Mouse (Mus musculus): ENCODE data around the gene H1f0.

The H1f0 gene

DNA sequence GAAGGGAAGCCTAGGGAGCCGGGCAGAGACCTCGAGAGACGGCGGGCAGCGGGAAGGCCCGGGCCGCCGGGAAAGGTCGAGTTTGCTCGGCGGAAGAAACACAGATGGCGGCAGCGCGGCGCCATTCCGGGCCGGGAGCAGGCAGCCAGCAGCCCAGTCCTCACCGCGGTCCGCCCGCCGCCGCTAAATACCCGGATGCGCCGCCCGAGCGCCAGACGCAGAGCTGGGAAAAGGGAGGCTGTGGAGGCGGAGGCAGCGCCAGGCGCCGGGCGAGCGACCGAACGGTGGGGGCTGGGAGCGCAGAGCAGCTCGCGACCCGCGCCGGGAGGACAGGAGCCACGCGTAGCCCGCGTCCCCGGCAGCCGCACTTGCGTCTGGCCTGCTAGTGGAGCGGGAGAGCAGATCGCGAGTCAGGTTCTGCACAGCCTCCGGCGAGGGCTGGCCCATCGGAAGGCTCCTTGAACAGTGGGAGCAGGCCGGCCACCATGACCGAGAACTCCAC, at the start of gene H1f0:
TSS of gene H1f0 (plus strand) at position 214 of the 502 bp plus-strand sequence.
- peak; percentile 95 for DNase-seq

DNA sequence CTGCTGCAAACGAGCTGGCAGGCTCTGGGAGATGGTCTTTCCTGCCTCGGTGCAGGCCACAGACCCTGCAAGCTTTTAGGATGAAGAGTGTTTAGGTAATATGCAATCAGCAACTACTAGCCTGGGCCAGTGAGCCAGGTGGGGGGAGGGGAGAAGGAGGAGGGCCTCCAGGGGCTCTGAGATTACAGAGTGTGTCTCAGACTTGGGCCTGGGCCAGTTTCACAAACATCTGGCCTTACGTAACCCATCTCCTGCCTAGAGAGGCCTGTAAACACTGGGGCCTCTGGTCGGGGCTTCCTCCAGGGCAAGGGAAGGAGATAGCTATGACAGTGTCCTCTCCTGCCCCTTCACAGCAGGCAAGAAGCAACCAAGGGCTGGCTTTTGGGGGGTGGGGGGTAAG, 49.4 kb upstream of the H1f0 start:
- peak; percentile 55 for DNase-seq

DNA sequence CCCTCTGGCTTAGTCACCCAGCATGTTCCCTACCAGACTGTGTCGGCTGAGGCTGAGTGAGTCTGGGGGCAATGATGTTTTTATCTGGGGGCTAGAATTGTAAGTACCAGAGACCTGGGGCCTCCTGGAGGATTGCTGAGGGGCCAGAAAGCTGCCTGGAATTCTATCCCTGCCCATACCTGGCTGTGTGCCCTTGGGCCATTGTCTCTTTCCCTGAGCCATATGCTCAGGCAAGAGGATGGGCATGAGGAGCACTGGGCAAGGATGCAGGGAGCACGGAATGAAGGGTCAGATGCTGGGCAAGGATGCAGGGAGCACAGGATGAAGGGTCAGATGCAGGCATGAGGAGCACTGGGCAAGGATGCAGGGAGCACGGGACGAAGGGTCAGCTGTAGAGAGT, 48.2 kb upstream of the H1f0 start:
- peak; percentile 68 for DNase-seq

DNA sequence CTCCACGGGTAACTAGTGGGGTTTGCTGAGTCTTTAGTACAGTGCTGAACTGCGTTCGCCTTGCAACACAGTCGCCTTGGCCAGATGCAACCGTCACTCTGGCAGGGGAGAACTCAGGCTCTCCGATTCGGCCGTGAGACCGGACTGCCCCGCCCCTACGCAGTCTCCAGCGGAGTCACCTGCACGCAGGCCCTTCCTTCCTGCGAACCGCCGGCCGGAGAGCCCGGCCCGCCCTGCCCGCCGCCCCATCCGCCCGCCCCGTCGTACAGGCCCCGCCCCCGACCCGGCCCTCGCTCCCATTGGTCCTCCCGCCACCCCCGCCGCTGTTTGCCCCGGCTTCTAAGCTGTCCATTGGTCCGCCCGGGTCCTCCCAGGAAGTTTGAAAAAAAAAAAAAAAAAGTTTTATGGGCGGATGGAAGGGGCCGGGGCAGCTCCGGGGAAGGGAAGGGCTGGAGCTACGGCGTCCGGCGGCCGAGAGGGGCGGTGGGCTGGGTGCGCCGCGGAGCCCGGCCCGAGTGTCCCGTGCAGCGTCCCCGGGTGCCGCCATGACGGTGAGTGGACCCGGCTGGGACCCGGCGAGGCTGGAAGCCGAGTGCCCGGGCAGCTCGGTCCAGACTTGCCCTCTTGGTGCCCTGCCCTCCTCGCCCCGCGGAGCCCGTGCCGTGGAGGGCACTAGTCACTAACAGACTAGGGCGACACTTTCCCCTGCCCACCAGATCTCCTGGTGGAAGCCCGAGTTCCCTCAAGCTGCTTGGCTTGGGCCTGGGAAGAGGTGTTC, 45.4 kb upstream of the H1f0 start:
- peak; percentile 87 for DNase-seq

DNA sequence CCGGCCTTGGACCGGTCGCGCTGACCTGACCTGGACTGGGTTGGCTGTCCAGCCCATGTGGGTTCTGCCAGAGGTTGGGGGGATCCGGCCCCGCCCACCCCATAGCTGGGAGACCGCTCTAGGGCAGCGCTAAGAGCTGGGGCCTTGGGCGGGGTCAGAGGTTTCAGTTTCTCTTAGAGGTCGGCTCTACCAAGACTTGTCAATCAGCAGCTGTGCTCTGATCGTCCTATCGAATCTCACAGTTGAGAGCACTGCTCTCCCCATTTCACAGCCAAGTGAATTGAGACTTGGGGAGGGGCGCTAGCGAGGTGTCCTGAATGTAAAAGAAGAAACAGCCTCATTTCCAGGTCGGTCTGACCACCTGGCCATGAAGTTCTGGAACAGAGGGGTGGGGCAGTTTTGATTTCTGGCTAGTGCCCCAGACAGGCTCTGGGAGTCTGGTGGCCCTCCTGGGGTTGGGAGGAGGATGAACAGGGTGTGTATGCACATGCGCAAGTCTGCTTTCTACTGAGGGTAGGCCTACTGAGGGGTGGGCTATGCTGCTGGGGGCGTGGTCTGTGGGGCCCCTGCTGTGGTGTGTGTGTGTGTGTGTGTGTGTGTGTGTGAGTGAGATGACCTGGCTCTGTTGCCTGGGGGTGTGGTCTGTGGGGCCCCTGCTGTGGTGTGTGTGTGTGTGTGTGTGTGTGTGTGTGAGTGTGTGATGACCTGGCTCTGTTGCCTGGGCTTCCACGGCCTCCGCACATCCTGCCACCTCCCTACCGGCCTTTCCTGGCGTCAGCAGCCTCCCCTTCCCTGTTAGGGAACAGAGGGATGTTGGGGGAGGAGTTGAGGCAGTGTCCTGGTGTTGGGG, 44.6 kb upstream of the H1f0 start:
- peak; percentile 66 for DNase-seq

DNA sequence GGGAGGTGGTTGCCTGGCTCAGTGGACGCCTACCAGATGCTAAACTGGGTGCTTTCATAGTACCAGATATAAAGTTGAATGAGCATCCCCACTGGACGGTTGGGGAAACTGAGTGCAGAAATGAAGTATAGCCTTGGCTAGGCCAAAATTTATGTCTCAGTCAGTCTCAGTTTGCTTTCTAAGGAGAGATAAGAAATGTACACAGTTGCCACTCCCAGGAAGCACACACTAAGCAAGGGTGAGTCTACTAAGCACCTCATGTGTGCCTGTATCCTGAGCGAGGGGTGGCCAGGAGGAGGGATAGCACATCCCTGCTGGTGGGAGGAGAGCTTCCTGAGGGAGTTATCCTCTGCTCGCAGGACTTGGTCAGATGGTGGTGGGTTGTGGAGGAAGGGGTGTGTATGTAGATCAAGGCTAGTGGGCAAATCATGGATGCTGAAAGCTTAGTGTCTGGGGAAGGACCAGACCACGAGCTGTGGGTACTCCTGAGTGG, 43.9 kb upstream of the H1f0 start:
- no peak for DNase-seq

DNA sequence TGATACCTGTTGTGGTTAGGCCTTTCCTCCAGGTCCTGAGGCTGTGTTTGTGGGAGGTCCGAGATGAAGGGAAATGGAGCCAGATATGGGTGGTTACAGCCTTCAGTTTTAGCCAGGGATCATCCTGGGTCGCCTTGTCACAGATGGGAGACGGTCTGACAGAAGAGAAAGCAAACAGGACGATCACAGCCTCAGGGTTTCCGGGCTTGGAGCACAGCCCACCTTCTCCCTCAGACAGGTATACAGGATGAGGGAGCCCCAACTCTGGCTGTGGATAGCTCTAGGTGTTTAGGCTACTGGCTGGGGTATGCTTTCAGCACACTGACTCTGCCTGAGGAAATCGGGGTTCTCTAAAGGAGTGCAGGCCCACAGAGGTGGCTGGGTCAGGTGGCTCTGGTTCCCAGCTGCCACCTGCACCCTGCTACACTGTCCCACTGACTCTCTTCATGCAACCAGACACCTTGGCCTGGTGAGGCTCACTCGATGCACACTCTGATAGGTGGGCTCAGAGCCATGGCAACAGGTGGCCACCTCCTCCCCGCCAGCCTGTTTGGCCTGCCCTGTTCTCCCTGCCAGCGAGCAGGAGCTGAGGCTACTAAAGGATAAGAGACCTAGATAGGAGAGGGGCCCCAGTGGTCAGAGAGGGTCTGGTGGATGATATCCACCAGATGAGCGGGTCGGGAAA, 41.6 kb upstream of the H1f0 start:
- DNase-seq, result peak; percentile 87

DNA sequence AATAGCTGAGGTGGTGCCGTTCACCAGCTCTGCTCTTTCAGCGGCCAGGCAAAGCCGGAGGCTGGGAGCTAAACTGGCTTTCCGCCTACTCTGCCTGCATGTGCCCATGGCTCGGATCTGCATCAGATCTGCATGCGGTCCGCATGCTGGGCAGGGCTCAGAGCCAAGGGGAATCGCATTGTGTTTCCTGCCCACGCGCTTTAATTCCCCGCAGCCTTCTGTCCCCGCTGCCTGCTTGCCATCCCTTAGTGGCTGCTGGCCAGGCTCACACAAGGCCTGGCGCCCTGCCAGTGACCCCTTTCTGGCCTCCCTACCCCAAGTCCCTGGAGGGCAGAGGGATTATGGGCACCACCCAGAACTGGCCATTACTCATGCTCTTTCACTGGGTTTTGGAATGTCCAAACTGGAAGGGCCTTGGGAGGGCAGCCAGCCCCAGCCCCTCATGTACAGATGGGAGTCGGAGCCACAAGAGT, 39.7 kb upstream of the H1f0 start:
- peak; percentile 99 for DNase-seq

DNA sequence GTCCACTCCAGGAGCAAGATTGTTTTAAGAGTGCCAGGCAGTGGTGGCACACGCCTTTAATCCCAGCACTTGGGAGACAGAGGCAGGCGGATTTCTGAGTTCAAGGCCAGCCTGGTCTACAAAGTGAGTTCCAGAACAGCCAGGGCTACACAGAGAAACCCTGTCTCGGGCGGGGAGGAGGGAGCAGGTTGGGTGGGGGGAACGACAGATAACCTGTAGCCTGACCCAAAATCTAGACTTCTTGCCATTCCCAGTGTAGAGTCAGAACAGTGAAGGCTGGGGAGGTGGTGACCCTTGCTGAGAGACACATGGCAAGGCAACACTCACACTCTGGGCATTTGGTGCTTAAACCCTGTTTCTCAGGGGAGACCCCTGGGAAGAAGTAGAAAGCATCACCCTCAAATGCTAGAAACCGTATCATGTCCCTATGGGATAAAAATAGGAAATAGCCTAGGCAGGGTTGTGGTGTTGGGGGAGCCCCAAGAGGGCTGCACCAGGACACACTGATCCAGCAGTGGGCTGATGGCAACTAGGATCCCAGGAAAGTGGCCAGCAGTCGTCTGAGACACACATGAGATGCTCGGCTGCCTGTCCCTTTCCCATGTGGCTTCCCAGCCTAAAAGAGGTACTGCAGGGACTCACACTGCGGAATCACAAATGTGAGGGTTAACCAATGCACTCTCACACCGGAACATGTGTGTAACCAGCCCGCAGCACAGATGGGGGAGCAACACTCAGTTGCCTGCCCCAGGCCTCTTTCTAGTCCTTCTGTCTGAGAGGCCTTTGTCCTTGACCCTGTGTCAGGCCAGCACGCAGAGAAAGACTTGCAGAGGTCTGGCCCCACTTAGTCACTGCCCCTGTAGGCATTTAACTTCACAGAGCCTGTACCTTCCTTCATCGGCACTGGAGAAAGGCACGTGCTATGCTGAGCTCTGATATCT, 38.8 kb upstream of the H1f0 start:
- DNase-seq, result peak; percentile 63

DNA sequence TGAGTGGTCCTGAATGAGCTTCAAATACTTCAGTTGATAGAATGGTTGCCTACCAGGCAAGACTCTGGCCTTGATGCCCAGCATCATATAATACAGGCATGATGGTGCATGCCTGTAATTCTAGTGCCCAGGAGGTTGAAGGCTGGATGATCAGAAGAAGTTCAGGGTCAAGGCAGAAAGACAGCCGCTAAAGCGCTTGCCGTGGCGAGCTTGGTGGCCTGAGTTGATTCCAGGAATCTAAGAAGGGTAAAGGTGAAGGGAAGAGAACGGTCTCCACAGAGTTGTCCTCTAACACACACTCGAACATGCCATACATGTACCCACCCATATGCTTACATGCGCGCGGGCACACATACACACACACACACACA, 38.2 kb upstream of the H1f0 start:
- DNase-seq, result no peak

DNA sequence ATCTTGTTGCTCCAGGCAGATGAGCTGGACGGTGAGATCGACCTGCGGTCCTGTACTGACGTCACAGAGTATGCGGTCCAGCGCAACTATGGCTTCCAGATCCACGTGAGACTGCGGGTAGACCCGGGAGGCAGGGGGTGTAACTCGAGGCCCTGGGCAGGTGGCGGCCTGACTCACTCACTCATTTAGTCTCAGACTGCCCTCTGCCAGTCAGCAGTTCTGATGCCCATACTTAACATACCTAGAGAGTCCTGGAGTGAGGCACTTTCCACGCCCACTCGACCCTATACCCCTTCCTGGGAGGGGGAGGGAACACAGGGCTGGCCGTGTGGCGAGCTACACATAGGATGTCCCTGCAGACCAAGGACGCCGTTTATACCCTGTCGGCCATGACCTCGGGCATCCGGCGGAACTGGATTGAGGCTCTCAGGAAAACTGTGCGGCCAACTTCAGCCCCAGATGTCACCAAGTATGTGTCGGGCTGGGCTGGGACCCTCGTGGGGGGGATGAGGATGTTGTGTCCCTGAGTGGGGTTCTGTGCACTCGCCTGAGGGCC, 37.2 kb upstream of the H1f0 start:
- DNase-seq, result peak; percentile 56

DNA sequence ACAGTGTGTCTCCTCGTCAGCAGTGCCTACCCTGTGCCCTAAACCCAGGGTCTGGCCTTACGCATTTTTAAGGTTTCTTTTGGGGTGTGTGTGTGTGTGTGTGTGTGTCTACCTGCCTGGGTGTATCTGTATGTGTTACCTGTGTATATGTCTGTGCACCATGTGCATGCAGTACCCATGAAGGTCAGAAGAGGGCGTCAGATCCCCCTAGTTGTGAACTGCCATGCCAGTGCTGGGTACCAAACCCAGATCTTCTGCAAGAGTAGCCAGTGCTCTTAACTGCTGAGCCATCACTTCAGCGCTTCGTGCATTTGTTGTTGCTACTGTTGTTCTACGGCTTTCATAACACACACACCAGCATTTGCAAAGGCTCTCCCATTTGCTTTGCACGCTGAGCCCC, 36.0 kb upstream of the H1f0 start:
- peak; percentile 45 for DNase-seq

DNA sequence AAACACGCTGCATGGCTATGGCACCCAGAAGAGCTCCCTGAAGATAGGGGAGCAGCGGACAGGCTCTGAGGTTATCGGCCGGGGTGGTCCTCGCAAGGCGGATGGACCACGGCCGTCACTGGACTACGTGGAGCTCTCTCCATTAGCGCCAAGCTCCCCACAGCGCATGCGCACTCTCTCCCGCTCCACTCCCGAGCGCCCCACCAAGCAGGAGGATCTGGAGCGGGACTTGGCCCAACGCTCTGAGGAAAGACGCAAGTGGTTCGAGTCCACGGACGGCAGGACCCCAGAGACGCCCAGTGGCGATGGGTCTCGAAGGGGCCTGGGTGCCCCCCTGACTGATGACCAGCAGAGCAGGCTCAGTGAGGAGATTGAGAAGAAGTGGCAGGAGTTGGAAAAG, 35.3 kb upstream of the H1f0 start:
- DNase-seq, result no peak

DNA sequence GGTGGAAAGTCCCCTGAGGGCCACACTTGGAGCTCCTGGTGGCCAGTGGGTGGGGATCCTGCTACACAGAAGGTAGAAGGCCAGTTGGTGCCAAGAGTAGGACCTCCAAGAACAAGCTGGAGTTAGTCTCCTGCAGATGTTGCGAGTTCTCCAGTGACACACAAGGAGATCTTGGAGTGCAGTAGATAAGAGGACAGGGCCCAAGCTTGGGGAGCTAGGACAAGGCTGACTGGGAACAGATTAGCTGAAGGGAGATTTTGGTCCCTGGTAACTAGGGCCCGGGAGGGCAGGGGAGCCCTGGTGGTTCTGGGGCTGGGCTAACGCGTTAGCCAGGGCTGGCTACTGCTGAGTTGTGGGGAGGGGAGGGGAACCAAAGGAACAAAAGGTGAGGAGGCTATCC, 32.3 kb upstream of the H1f0 start:
- DNase-seq, result no peak

DNA sequence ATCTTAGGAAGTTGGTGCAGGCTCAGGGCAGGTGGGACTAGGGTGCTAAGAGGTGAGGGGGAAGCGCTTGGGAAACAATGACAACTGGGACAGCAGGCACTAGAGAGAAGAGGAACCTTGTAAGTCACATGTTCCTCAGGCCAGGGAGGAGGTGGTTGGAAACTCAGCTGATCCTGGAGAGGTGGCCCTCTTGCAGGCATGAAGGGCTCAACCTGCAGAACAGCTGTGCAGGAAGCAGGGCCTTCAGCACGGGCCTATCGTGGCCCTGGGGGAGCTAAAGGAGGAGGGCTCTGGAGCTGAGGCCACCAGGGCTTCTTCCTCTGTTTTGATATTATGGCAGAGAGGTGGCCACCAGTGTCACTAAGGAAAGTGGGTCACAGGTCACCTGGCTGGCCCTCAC, 31.6 kb upstream of the H1f0 start:
- no peak for DNase-seq

DNA sequence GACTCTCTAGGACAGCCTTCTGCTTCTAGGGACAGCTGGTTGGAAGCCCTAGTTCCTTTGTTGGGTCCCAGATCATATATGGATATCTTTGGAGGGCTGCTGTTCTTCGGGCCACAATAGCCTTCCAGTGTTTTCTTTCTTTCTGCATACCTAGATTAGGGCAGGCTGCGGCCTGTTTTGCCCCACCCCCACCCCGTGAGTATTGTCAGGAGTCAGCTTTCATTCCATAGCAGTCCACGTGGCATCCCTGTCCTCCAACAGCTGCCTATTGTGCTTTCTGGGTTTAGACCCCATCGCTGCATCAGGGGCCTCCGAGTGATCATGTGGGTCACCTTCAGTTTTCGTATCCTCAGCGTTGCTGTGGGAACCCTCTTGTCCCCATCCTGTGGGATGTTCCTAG, 29.9 kb upstream of the H1f0 start:
- no peak for DNase-seq

DNA sequence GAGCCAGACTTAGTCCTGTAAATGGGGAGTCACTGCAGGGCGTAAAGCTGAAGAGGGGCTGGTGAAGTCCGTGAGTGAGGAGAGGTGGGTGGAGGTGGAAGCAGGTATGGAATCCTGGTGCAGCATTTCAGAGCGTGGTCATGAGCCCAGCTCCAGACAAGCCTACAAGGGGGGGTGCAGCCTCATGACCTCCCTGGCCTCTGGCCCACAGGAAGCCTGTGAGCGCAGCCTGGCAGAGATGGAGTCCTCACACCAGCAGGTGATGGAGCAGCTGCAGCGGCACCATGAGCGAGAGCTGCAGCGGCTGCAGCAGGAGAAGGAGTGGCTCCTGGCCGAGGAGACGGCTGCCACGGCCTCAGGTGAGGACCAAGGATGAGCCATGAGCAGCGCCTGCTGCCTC, 28.7 kb upstream of the H1f0 start:
- peak; percentile 68 for DNase-seq

DNA sequence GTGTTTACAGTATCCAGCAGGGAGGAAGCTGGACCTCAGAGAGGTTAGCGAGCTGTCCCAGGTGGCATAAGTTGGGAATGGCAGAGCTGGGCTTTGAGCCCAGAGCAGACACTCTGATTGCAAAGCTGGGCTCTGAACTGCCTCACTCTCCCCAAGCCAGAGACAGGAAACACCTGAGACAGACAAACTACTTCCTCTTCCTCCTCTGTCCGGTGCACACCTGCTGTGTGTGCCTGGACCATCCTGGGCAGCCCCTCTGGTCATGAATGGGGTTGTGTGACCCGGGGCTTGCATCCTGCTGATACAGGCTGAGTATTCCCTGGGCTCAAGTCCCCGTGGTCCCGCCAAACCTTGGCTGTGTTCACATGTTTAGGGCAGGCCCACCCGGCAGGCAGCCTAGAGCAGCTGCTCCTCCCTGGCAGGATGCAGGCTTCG, 27.9 kb upstream of the H1f0 start:
- DNase-seq, result peak; percentile 80

DNA sequence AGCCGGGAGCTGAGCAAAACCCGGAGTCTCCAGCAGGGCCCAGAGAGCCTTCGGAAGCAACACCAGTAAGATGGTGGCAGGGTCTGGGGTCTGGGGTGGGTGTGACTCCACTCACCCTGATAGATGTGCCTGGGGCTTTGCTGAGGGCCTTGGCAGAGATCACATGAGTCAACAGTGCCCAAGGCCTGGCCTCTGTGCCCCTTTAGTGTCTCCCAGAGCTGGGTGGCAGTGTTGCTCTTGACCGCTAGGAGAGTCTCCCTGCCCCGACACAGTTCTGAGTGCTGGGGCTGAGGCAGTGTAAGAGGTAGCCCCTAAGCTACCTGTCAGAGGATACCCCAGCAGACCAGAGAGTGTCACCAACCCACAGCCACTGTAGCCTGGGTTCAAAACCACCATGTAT, 26.7 kb upstream of the H1f0 start:
- DNase-seq, result peak; percentile 44

DNA sequence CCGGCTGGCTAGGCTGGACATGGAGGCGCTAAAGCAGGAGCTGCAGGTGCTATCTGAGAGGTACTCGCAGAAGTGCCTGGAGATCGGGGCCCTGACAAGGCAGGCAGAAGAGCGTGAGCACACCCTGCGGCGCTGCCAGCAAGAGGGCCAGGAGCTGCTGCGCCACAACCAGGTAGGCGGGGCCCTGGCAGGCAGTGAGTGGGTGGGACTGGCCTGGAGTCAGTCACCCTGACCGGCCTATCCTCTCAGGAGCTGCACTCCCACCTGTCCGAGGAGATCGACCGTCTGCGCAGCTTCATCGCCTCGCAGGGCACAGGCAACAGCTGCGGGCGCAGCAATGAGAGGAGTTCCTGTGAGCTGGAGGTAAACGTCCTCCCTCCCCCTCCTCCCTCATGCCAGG, 26.2 kb upstream of the H1f0 start:
- DNase-seq, result peak; percentile 83

DNA sequence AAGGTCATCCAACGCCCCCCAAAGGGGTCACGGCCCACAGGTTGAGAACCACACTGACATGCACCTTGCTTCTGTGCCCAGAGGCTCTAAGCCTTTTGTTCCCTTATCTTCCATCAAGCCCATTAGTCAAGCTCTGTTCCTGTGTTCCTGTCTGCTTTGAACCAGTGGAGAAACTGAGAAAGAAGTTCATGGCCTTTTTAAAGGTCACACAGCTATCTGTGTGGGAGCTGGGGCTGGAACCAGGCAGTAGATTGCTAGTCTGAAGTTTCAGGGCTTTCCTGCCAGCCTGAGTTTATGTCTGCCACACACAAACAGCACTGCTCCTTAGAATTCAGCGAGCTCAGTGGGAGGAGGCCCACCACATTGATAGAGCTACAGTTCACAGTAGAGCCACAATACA, 25.2 kb upstream of the H1f0 start:
- no peak for DNase-seq

DNA sequence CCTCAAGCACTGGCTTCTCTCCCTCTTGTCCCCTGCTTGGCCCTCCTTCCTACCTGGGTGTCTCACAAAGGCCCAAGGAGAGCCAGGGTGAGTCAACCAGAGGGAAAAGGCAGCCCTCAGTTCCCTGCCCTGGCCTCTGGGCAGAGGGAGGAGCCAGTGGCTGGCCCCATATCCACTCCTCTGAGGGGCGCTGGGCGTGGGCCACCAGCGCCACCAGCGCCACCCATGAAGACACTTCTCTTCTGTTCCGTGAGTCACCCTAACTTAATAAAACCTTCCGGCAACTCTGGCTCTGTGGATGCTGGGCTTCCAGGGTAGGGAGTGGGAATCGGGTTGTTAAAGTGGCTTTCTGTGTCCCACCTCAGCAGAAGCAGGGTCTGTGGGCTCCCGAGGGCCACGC, 22.7 kb upstream of the H1f0 start:
- no peak for DNase-seq
